Mouse (Mus musculus) thymus, adult 2 months (tissue): Measurements from ENCODE around the gene Otud3. TPM values are rescaled to one million over a fixed set of nuclear protein-coding genes. Genes with fewer than 3 reads are reported as not detected.

ENCODE experiments used
- DNase-seq: peaks from one replicate; pipeline ENCODE4 v3.0.0; 2021
- H3K27ac ChIP-seq: fragments of 200-500 bp; 2 replicates; pipeline ENCODE4 v1.5.1; 2012; ENCODE audit warnings: low read length, control low read depth; ENCODE audit not compliant: control insufficient read depth, insufficient read depth
- H3K27me3 ChIP-seq: fragments of 200-500 bp; 2 replicates; pipeline ENCODE4 v1.6.1; 2012; ENCODE audit warnings: mild to moderate bottlenecking, low read length, moderate library complexity, mixed read lengths; ENCODE audit not compliant: control insufficient read depth, insufficient read depth
- H3K36me3 ChIP-seq: fragments of 200-500 bp; 2 replicates; pipeline ENCODE4 v1.6.1; 2012; ENCODE audit warnings: mild to moderate bottlenecking, low read length, moderate library complexity; ENCODE audit not compliant: control insufficient read depth, insufficient read depth
- H3K4me1 ChIP-seq: fragments of 200-500 bp; replicated peaks from 2 replicates; pipeline ENCODE4 v1.6.1; 2012; ENCODE audit warnings: low read length; ENCODE audit not compliant: control insufficient read depth, insufficient read depth
- H3K4me3 ChIP-seq: fragments of 200-500 bp; 2 replicates; pipeline ENCODE4 v1.5.1; 2012; ENCODE audit warnings: mild to moderate bottlenecking, low read length, control low read depth, moderate library complexity; ENCODE audit not compliant: control insufficient read depth, insufficient read depth
- CTCF ChIP-seq: fragments of 200-500 bp; IDR thresholded peaks from 2 replicates; pipeline ENCODE4 v1.5.1; 2012; ENCODE audit warnings: mild to moderate bottlenecking, control low read depth, low read length, moderate library complexity, borderline replicate concordance; ENCODE audit not compliant: control insufficient read depth, poor library complexity, insufficient read depth; ENCODE audit errors: extremely low read depth
- POLR2A ChIP-seq: fragments of 200-500 bp; IDR thresholded peaks from 2 replicates; pipeline ENCODE4 v1.6.1; 2012; ENCODE audit warnings: mild to moderate bottlenecking, low read length, control low read depth, moderate library complexity; ENCODE audit not compliant: control insufficient read depth, poor library complexity, insufficient read depth; ENCODE audit errors: extremely low read depth
- WGBS: fragments of 180-500 bp; shearing (Covaris S2); methylation state at CpG from one replicate; pipeline ENCODE4 v1.1.7; 2018; 5-methylcytosine and 5-hydroxymethylcytosine counted together
- polyA plus RNA-seq: library from polyadenylated mRNA; depleted of rRNA; stranded (reverse); fragments of >200 nt; gene quantifications from 2 replicates; pipeline ENCODE4 v1.2.3, GENCODE M21; 2012

The Otud3 gene
- polyA plus RNA-seq, 1 experiment, result 8.9 TPM

- no peak for DNase-seq
- H3K27ac ChIP-seq, result no peak overlapping the region
- H3K4me3 ChIP-seq, result no peak overlapping the region
- TF ChIP-seq POLR2A (no peak), CTCF (no peak)
- no peaks in the 10 kb centered on the region for H3K4me1 ChIP-seq
- H3K27me3 ChIP-seq, result no peaks in the 10 kb centered on the region
- no peaks in the 10 kb centered on the region for H3K36me3 ChIP-seq
- 62% methylated on average over 8 of the region's 8 CpGs for WGBS
These were observed 45.1 kb downstream of the Otud3 start for GRCm38 (mm10) chr4:138868666-138869065.

GRCm38 (mm10) chr4:138866413-138866812 is 47.3 kb downstream of the Otud3 start:
- Histone ChIP-seq H3K4me1 (no peaks in the 10 kb centered on the region), H3K27ac (no peak overlapping the region), H3K4me3 (no peak overlapping the region), H3K36me3 (no peaks in the 10 kb centered on the region), H3K27me3 (no peaks in the 10 kb centered on the region)
- TF ChIP-seq POLR2A (no peak), CTCF (no peak)
- peak; percentile 74 for DNase-seq
- WGBS, result 12% methylated on average over 7 of the region's 7 CpGs

- H3K27me3 ChIP-seq, result no peaks in the 10 kb centered on the region
These were observed 47.8 kb downstream of the Otud3 start for GRCm38 (mm10) chr4:138865991-138866390.

GRCm38 (mm10) chr4:138865092-138865491 is 48.7 kb downstream of the Otud3 start:
- H3K27me3 ChIP-seq, result no peaks in the 10 kb centered on the region
- WGBS, result 42% methylated on average over 5 of the region's 5 CpGs
- no peaks in the 10 kb centered on the region for H3K36me3 ChIP-seq
- H3K4me1 ChIP-seq, result no peaks in the 10 kb centered on the region
- DNase-seq, result no peak
- H3K4me3 ChIP-seq, result no peak overlapping the region
- no peak overlapping the region for H3K27ac ChIP-seq
- TF ChIP-seq CTCF, result no peak
- no peak for TF ChIP-seq POLR2A

More at GRCm38 (mm10) chr4:138865991-138866390, 47.8 kb downstream of the Otud3 start:
- no peak for DNase-seq
- 72% methylated on average over 6 of the region's 6 CpGs for WGBS
- no peaks in the 10 kb centered on the region for H3K36me3 ChIP-seq
- H3K4me1 ChIP-seq, result no peaks in the 10 kb centered on the region
- no peak overlapping the region for H3K4me3 ChIP-seq
- no peak overlapping the region for H3K27ac ChIP-seq
- no peak for TF ChIP-seq POLR2A
- no peak for TF ChIP-seq CTCF

- H3K36me3 ChIP-seq, result no peaks in the 10 kb centered on the region
- no peak within 1 kb of the TSS for H3K27ac ChIP-seq
- H3K4me1 ChIP-seq, result no peaks in the 10 kb centered on the region
- no peaks in the 10 kb centered on the region; the same call in 1 of the 2 replicates for H3K27me3 ChIP-seq
- no peak within 1 kb of the TSS for H3K4me3 ChIP-seq
- TF ChIP-seq CTCF (no peak), POLR2A (no peak)
- no peak for DNase-seq
- WGBS, result 55% methylated on average over 10 of the region's 10 CpGs
These were observed 50.3 kb downstream of the Otud3 start, which contains the start of gene Pla2g5 for GRCm38 (mm10) chr4:138863344-138863998. Gene Pla2g5, minus strand, starts transcription at chr4:138863482.

GRCm38 (mm10) chr4:138859728-138860127 is 54.0 kb downstream of the Otud3 start:
- no peak overlapping the region for H3K27ac ChIP-seq
- peak; percentile 51 for DNase-seq
- 17% methylated on average over 13 of the region's 13 CpGs for WGBS
- no peaks in the 10 kb centered on the region for H3K4me1 ChIP-seq
- H3K36me3 ChIP-seq, result no peaks in the 10 kb centered on the region
- no peaks in the 10 kb centered on the region; the same call in 1 of the 2 replicates for H3K27me3 ChIP-seq
- TF ChIP-seq POLR2A (no peak), CTCF (peak; percentile 58; the same call in 1 of the 2 replicates)
- H3K4me3 ChIP-seq, result no peak overlapping the region

- H3K4me3 ChIP-seq, result no peak overlapping the region
- no peaks in the 10 kb centered on the region; the same call in 1 of the 2 replicates for H3K27me3 ChIP-seq
- TF ChIP-seq POLR2A (no peak), CTCF (peak; percentile 9; the same call in 1 of the 2 replicates)
- whole genome bisulfite sequencing, result 40% methylated on average over 9 of the region's 9 CpGs
- no peak for DNase-seq
- no peak overlapping the region for H3K27ac ChIP-seq
- no peaks in the 10 kb centered on the region for H3K36me3 ChIP-seq
- no peaks in the 10 kb centered on the region for H3K4me1 ChIP-seq
These were observed 54.5 kb downstream of the Otud3 start for GRCm38 (mm10) chr4:138859245-138859644.
